Mouse (Mus musculus): ENCODE measurements around the gene Fat3. TPM values are rescaled to one million over a fixed set of nuclear protein-coding genes. Genes with fewer than 3 reads are reported as not detected.

Gene Fat3
- polyA plus RNA-seq, 1 experiment from 2014 or later, result 16.8 TPM

DNA sequence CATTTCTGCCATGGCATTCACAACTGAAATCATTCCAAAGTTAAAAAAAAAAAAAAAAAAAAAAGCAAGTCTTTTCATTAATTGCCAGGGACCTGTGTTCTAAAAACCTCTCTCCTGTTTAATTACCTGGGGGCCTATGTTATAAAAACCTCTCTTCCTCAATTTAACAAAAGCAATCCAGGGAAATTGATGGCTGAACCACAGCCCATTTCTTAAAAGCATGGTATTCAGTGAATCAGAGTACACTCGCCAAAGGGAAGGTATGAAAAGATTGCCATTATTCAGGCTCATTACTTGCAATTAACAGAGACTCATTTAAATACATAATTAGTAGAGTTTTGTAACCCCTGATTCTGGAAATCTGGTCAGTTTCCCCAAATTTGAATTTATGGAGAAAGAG is 314.6 kb downstream of the Fat3 start:
- no peak overlapping the region for H3K4me2 ChIP-seq (ENCODE audit: low read depth)
- DNase-seq (ENCODE audit: low spot score) (no peak), ATAC-seq (ENCODE audit: insufficient read depth, low FRiP score, low TSS enrichment) (no peak)
- H3K9ac ChIP-seq (ENCODE audit: low read length), result no peak overlapping the region
- H3K36me3 ChIP-seq (ENCODE audit: control insufficient read depth, insufficient read depth, low read length), result no peaks in the 10 kb centered on the region
- 49% methylated on average over 1 of the region's 1 CpGs for WGBS
- no peaks in the 10 kb centered on the region for H3K27me3 ChIP-seq (ENCODE audit: control insufficient read depth, insufficient read depth, low read length)
- H3K9me3 ChIP-seq (ENCODE audit: control insufficient read depth, low read length), result no peaks in the 10 kb centered on the region
- H3K27ac ChIP-seq (ENCODE audit: low read depth, low read length), result no peak overlapping the region
- no peaks in the 10 kb centered on the region for H3K4me1 ChIP-seq (ENCODE audit: control insufficient read depth, insufficient read depth, low read length)
- no peak overlapping the region for H3K4me3 ChIP-seq (ENCODE audit: low read depth, low read length)

DNA sequence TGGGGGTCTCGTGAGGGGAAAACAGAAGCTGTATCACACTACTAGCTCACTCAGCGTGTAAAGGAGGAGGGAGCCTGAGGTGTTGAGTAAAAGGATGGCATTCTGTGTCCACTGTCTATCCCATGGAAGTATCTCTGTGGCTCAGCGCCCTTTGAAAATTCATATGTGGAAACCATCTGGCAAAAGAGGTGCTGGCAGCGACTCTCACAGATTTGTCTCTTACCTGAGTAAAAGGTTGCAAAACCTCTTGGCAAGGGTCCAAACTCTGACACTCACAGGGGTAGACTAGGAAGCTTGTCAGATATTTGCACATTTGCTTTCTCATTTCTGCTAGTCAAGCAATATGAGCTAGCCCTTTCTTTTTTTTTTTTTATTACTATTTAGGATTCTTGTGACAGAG is 331.8 kb downstream of the Fat3 start:
- no peaks in the 10 kb centered on the region for H3K4me1 ChIP-seq (ENCODE audit: control insufficient read depth, insufficient read depth, low read length)
- H3K9ac ChIP-seq (ENCODE audit: low read length), result no peak overlapping the region
- no peaks in the 10 kb centered on the region for H3K9me3 ChIP-seq (ENCODE audit: control insufficient read depth, low read length)
- H3K4me2 ChIP-seq (ENCODE audit: low read depth), result no peak overlapping the region
- no peaks in the 10 kb centered on the region for H3K27me3 ChIP-seq (ENCODE audit: control insufficient read depth, insufficient read depth, low read length)
- DNase-seq (ENCODE audit: low spot score) (no peak), ATAC-seq (ENCODE audit: insufficient read depth, low FRiP score, low TSS enrichment) (no peak)
- no peaks in the 10 kb centered on the region for H3K36me3 ChIP-seq (ENCODE audit: control insufficient read depth, insufficient read depth, low read length)
- no peak overlapping the region for H3K4me3 ChIP-seq (ENCODE audit: low read depth, low read length)
- no peak overlapping the region for H3K27ac ChIP-seq (ENCODE audit: low read depth, low read length)
- WGBS, result 91% methylated on average over 4 of the region's 4 CpGs

DNA sequence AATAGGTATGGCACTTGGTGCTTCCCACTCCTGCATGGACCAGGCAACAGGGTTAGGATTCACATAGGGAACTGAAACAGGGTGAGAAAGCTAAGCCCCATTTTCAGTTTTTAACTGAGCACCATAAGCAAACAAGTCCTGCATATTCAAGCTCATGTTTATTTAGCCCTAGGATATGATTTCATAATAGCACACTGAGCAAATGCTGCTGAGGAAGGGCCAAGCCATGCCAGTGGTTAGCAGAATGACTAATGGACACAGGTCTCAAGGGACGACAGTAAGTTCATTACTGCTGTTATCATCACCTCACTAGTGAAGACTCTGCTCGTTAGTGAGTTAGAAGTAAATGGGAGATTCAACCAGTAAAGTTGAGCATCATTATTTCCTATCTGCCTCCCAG is 333.0 kb downstream of the Fat3 start:
- DNase-seq (ENCODE audit: low spot score) (no peak), ATAC-seq (ENCODE audit: insufficient read depth, low FRiP score, low TSS enrichment) (no peak)
- WGBS, result 78% methylated on average over 2 of the region's 2 CpGs
- Histone ChIP-seq H3K36me3 (ENCODE audit: control insufficient read depth, insufficient read depth, low read length) (no peaks in the 10 kb centered on the region), H3K9ac (ENCODE audit: low read length) (no peak overlapping the region), H3K27ac (ENCODE audit: low read depth, low read length) (no peak overlapping the region), H3K4me3 (ENCODE audit: low read depth, low read length) (no peak overlapping the region), H3K4me1 (ENCODE audit: control insufficient read depth, insufficient read depth, low read length) (no peaks in the 10 kb centered on the region), H3K9me3 (ENCODE audit: control insufficient read depth, low read length) (no peaks in the 10 kb centered on the region), H3K4me2 (ENCODE audit: low read depth) (no peak overlapping the region), H3K27me3 (ENCODE audit: control insufficient read depth, insufficient read depth, low read length) (no peaks in the 10 kb centered on the region)

DNA sequence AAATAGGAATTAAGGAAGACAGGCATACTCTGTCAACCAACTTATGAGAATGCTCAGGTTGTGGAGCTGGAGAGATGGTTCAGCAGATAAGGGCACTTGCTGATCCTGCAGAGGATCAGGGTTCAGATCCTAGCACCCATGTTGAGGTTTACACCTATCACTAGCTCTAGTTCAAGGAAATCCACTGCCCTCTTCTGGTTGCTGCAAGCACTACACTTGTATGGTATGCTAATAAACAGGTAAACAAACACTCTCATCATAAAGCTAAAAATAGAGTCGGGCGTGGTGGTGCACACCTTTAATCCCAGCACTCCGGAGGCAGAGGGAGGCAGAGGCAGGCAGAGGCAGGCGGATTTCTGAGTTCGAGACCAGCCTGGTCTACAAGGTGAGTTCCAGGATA is 341.7 kb downstream of the Fat3 start:
- Histone ChIP-seq H3K4me1 (ENCODE audit: control insufficient read depth, insufficient read depth, low read length) (no peaks in the 10 kb centered on the region), H3K4me3 (ENCODE audit: low read depth, low read length) (no peak overlapping the region), H3K9ac (ENCODE audit: low read length) (no peak overlapping the region), H3K9me3 (ENCODE audit: control insufficient read depth, low read length) (0 out of 2 replicates have a peak, but pooled peaks cover 3% of the 10 kb centered on the region), H3K36me3 (ENCODE audit: control insufficient read depth, insufficient read depth, low read length) (no peaks in the 10 kb centered on the region), H3K4me2 (ENCODE audit: low read depth) (no peak overlapping the region), H3K27ac (ENCODE audit: low read depth, low read length) (no peak overlapping the region), H3K27me3 (ENCODE audit: control insufficient read depth, insufficient read depth, low read length) (no peaks in the 10 kb centered on the region)
- no peak for DNase-seq (ENCODE audit: low spot score)
- WGBS, result 92% methylated on average over 5 of the region's 5 CpGs
- ATAC-seq (ENCODE audit: insufficient read depth, low FRiP score, low TSS enrichment), result no peak

DNA sequence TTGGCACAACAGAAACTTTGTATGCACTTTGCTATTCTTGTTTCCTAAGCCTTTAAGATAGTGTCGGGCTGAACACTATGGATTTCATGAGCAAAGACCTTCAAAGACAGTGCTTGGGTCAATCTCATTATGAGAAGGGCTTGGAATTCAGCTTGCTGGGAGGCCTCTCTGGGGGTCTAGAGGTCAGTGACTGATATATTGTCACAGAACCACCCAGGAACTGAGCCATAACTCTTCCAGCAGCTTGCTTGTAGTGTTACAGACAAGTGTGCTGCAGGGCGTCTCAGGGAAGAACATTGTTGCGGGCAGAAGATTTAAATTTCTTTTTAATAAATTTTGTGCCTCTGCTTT is 347.5 kb downstream of the Fat3 start:
- DNase-seq (ENCODE audit: low spot score), result peak; percentile 37
- H3K9ac ChIP-seq (ENCODE audit: low read length), result no peak overlapping the region
- no peak overlapping the region for H3K4me2 ChIP-seq (ENCODE audit: low read depth)
- peaks cover 9% of the 10 kb centered on the region for H3K4me1 ChIP-seq (ENCODE audit: control insufficient read depth, insufficient read depth, low read length)
- ATAC-seq (ENCODE audit: insufficient read depth, low FRiP score, low TSS enrichment), result peak; percentile 71
- H3K27me3 ChIP-seq (ENCODE audit: control insufficient read depth, insufficient read depth, low read length), result no peaks in the 10 kb centered on the region
- no peak overlapping the region for H3K4me3 ChIP-seq (ENCODE audit: low read depth, low read length)
- H3K36me3 ChIP-seq (ENCODE audit: control insufficient read depth, insufficient read depth, low read length), result no peaks in the 10 kb centered on the region
- 3% methylated on average over 3 of the region's 3 CpGs for WGBS
- H3K27ac ChIP-seq (ENCODE audit: low read depth, low read length), result no peak overlapping the region
- H3K9me3 ChIP-seq (ENCODE audit: control insufficient read depth, low read length), result no peaks in the 10 kb centered on the region

DNA sequence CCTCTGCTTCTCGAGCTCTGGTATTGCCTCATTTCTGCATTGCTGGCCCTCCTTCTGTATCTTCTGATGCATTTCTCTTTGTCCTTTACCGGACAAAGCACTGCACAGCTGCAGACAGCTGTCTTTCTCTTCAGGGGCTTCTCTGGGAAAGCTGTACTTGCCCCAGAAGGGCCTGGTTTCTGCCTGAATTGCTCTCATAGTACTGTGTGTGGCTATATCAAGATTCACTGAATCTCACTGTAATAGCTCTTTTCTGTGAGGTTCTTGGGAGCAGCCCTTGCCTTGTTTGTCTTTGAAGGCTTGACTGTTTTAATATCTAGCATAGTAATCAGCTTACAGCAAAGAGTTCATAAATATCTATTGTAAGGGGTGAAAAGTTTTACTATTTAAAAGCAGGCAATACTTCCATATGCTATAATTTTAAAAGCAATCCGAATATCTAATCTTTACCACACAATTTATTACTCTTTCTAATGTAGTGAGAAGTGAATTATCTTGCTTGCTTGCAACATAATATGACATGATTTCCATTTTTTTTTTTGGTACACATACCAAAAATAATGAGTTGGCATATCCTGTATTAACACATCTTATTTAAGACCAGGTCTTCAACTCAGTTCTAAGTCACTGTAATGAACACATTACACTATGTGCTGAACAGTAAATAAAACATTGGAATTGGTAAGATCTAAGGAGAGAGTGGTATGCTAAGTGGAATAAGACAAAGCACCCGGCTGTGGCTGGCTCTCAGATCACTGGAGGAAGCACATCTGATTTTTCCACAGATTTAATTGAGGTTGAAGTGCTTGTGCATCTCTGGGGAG is 348.1 kb downstream of the Fat3 start:
- 27% methylated on average over 4 of the region's 4 CpGs for WGBS
- no peak for DNase-seq (ENCODE audit: low spot score)
- Histone ChIP-seq H3K9me3 (ENCODE audit: control insufficient read depth, low read length) (no peaks in the 10 kb centered on the region), H3K4me1 (ENCODE audit: control insufficient read depth, insufficient read depth, low read length) (peaks cover 9% of the 10 kb centered on the region), H3K27ac (ENCODE audit: low read depth, low read length) (no peak overlapping the region), H3K27me3 (ENCODE audit: control insufficient read depth, insufficient read depth, low read length) (no peaks in the 10 kb centered on the region), H3K9ac (ENCODE audit: low read length) (no peak overlapping the region), H3K4me2 (ENCODE audit: low read depth) (no peak overlapping the region), H3K4me3 (ENCODE audit: low read depth, low read length) (no peak overlapping the region), H3K36me3 (ENCODE audit: control insufficient read depth, insufficient read depth, low read length) (no peaks in the 10 kb centered on the region)
- ATAC-seq (ENCODE audit: insufficient read depth, low FRiP score, low TSS enrichment), result peak; percentile 39; the same call in 1 of the 2 replicates

DNA sequence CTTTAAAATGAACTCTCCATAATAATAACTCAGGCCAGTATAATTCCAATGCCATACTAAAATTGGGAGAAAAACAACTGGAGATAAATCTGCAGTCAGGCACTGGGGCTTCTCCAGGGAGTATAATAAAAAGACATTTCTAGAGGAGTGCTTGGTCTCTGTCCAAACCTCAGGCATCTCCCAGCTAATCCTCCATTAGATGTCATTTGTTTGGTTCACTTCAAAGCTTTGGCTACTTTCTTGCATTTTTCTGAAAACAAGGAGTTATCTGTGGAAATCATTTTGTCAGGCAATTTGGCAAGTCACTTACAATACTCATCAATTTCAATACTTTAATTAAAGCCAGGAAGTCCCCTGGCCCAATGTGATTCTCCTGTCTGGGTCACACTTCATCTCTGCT is 351.0 kb downstream of the Fat3 start:
- H3K9ac ChIP-seq (ENCODE audit: low read length), result no peak overlapping the region
- no peak overlapping the region for H3K4me3 ChIP-seq (ENCODE audit: low read depth, low read length)
- H3K27me3 ChIP-seq (ENCODE audit: control insufficient read depth, insufficient read depth, low read length), result no peaks in the 10 kb centered on the region
- H3K36me3 ChIP-seq (ENCODE audit: control insufficient read depth, insufficient read depth, low read length), result no peaks in the 10 kb centered on the region
- DNase-seq (ENCODE audit: low spot score) (no peak), ATAC-seq (ENCODE audit: insufficient read depth, low FRiP score, low TSS enrichment) (no peak)
- H3K4me2 ChIP-seq (ENCODE audit: low read depth), result no peak overlapping the region
- no peaks in the 10 kb centered on the region for H3K9me3 ChIP-seq (ENCODE audit: control insufficient read depth, low read length)
- H3K4me1 ChIP-seq (ENCODE audit: control insufficient read depth, insufficient read depth, low read length), result peaks cover 9% of the 10 kb centered on the region
- no peak overlapping the region for H3K27ac ChIP-seq (ENCODE audit: low read depth, low read length)

DNA sequence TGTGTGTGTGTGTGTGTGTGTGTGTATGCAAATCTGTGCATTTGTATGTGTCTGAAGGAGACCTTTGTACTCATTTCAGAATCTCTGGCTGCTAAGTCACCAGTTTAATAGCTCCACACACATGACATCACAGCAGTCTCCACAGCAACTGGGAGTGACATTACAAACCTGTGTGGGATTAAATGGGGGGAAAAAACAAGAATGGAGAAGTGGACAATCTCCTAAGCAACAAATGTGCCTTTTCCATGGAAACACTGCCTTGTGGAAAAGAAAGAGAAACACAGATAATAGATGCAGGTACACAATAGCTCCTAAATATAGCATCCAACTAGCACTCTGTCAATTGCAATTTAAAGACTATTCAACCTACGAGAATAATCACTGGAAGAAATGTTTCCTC is 353.4 kb downstream of the Fat3 start:
- Histone ChIP-seq H3K27ac (ENCODE audit: low read depth, low read length) (no peak overlapping the region), H3K9me3 (ENCODE audit: control insufficient read depth, low read length) (no peaks in the 10 kb centered on the region), H3K9ac (ENCODE audit: low read length) (no peak overlapping the region), H3K27me3 (ENCODE audit: control insufficient read depth, insufficient read depth, low read length) (no peaks in the 10 kb centered on the region), H3K4me3 (ENCODE audit: low read depth, low read length) (no peak overlapping the region), H3K36me3 (ENCODE audit: control insufficient read depth, insufficient read depth, low read length) (no peaks in the 10 kb centered on the region), H3K4me1 (ENCODE audit: control insufficient read depth, insufficient read depth, low read length) (no peaks in the 10 kb centered on the region), H3K4me2 (ENCODE audit: low read depth) (no peak overlapping the region)
- DNase-seq (ENCODE audit: low spot score), result peak; percentile 57
- ATAC-seq (ENCODE audit: insufficient read depth, low FRiP score, low TSS enrichment), result peak; percentile 93
- 31% methylated on average over 1 of the region's 1 CpGs for WGBS

DNA sequence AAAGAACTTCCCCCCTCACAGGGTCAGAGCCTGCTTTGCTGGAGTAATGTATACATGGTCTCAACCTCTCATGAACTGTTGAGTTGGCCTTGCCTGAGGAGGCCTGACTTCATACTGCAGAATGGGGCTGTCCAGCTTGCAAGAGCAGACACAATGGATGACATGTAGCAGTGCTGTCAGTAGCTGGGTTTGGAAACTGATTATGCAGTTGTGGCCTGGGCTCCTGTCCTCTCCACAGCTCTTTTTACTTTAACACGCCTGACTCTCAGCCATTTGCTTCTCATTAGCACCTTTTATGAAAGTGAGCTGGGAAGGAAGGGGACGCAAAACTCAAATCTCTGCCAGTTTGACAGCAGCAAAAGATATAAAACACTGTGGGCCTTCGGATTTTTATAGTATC is 356.4 kb downstream of the Fat3 start:
- Histone ChIP-seq H3K36me3 (ENCODE audit: control insufficient read depth, insufficient read depth, low read length) (no peaks in the 10 kb centered on the region), H3K4me3 (ENCODE audit: low read depth, low read length) (no peak overlapping the region), H3K9me3 (ENCODE audit: control insufficient read depth, low read length) (no peaks in the 10 kb centered on the region), H3K27ac (ENCODE audit: low read depth, low read length) (no peak overlapping the region), H3K4me2 (ENCODE audit: low read depth) (no peak overlapping the region), H3K4me1 (ENCODE audit: control insufficient read depth, insufficient read depth, low read length) (no peaks in the 10 kb centered on the region), H3K9ac (ENCODE audit: low read length) (no peak overlapping the region), H3K27me3 (ENCODE audit: control insufficient read depth, insufficient read depth, low read length) (no peaks in the 10 kb centered on the region)
- ATAC-seq (ENCODE audit: insufficient read depth, low FRiP score, low TSS enrichment), result no peak
- 58% methylated on average over 3 of the region's 3 CpGs for WGBS
- DNase-seq (ENCODE audit: low spot score), result no peak

Measured in neural tube, embryonic 11.5 days (tissue).